Mouse (Mus musculus): ENCODE measurements at regions not wholly inside any gene's neighbourhood (a gene's known extent, or its start where the extent isn't known, plus 50 kb on each side); places are given as distances from the start of the nearest gene placed in this dataset.

DNA sequence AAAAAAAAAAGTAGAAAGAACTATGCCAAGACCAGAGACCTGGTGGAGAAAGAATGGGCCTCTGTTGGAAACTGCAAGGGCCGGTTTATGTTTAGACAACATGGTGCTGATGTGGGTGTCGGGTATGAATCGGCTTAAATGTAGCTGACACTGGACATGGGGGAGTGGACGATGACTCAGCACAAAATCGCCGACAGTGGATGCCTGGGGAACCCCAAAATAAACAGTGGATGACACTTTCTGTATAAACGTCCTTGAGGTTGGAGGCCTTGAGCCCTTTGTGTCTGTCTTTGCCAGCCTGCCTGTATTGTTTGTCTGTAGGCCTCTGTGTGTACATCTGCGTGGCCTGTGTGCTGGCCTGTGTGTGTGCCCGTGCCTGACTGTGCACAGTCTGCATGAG, 52.1 kb upstream of the Enah start:
- no peak for DNase-seq
- intact Hi-C loops (cut with DNase I) = no loop called here

DNA sequence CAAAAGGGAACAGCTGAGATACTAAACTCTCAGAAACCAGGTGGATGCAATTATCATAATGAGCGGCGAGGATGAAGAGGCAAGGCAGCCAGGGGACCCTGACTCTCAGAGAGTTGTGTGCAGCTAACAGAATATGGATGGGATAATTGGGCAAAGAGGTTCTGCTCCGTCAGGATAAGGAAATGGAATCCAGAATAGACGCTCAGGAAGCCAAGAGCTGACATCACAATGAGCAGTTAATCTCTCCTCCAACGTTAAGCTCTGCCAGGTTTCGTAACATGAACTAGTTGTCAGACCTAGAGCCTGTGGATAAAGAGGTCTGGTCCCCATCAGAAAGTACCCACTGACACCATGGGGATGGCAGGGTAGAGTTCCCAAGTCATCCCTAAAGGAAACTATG, 51.4 kb upstream of the Srp9 start:
- intact Hi-C loops (cut with DNase I) = no loop called here
- DNase-seq = no peak

GRCm38 (mm10) chr1:182074265-182074664, 50.3 kb upstream of the Srp9 start:
- peak in 1 of 2 experiments; percentile 36 for DNase-seq
- intact Hi-C loops (cut with DNase I) = no loop called here
